Mouse (Mus musculus): ENCODE data around the gene Gm20388. TPM values are rescaled to one million over a fixed set of nuclear protein-coding genes. Genes with fewer than 3 reads are reported as not detected.

Gm20388 gene
- polyA plus RNA-seq, 1 experiment = 23.9 TPM

GRCm38 (mm10) chr8:121342931-121343330 lies 1432.3 kb downstream of the Gm20388 start:
- no peak for TF ChIP-seq POLR2A (IDR thresholded peaks at IDR 0.05; ENCODE audit: extremely low read depth, insufficient read depth, low read length)
- TF ChIP-seq CTCF (IDR thresholded peaks at IDR 0.05; ENCODE audit: extremely low read depth, insufficient read depth, low read length) = no peak
- Histone ChIP-seq H3K4me1 (ENCODE audit: control insufficient read depth, insufficient read depth, low read length) (no peaks in the 10 kb centered on the region), H3K27ac (ENCODE audit: insufficient read depth, low read length) (no peak overlapping the region)

GRCm38 (mm10) chr8:121344486-121344885 lies 1433.8 kb downstream of the Gm20388 start:
- TF ChIP-seq CTCF (IDR thresholded peaks at IDR 0.05; ENCODE audit: extremely low read depth, insufficient read depth, low read length) (no peak), POLR2A (IDR thresholded peaks at IDR 0.05; ENCODE audit: extremely low read depth, insufficient read depth, low read length) (no peak)
- H3K27ac ChIP-seq (ENCODE audit: insufficient read depth, low read length) = no peak overlapping the region
- no peak overlapping the region for H3K4me3 ChIP-seq (ENCODE audit: insufficient read depth, low read length)
- H3K4me1 ChIP-seq (ENCODE audit: control insufficient read depth, insufficient read depth, low read length) = no peaks in the 10 kb centered on the region

More at GRCm38 (mm10) chr8:121342931-121343330, 1432.3 kb downstream of the Gm20388 start:
- no peak overlapping the region for H3K4me3 ChIP-seq (ENCODE audit: insufficient read depth, low read length)

GRCm38 (mm10) chr8:121346175-121346574 lies 1435.5 kb downstream of the Gm20388 start:
- no peak overlapping the region for H3K4me3 ChIP-seq (ENCODE audit: insufficient read depth, low read length)
- no peak overlapping the region for H3K27ac ChIP-seq (ENCODE audit: insufficient read depth, low read length)
- no peaks in the 10 kb centered on the region for H3K4me1 ChIP-seq (ENCODE audit: control insufficient read depth, insufficient read depth, low read length)
- no peak for TF ChIP-seq CTCF (IDR thresholded peaks at IDR 0.05; ENCODE audit: extremely low read depth, insufficient read depth, low read length)
- TF ChIP-seq POLR2A (IDR thresholded peaks at IDR 0.05; ENCODE audit: extremely low read depth, insufficient read depth, low read length) = no peak

GRCm38 (mm10) chr8:121346862-121347261 lies 1436.2 kb downstream of the Gm20388 start:
- TF ChIP-seq CTCF (IDR thresholded peaks at IDR 0.05; ENCODE audit: extremely low read depth, insufficient read depth, low read length) (no peak), POLR2A (IDR thresholded peaks at IDR 0.05; ENCODE audit: extremely low read depth, insufficient read depth, low read length) (no peak)
- H3K4me1 ChIP-seq (ENCODE audit: control insufficient read depth, insufficient read depth, low read length) = no peaks in the 10 kb centered on the region

GRCm38 (mm10) chr8:121348998-121349397 lies 1438.4 kb downstream of the Gm20388 start:
- TF ChIP-seq CTCF (IDR thresholded peaks at IDR 0.05; ENCODE audit: extremely low read depth, insufficient read depth, low read length) (no peak), POLR2A (IDR thresholded peaks at IDR 0.05; ENCODE audit: extremely low read depth, insufficient read depth, low read length) (no peak)
- H3K4me3 ChIP-seq (ENCODE audit: insufficient read depth, low read length) = no peak overlapping the region
- H3K27ac ChIP-seq (ENCODE audit: insufficient read depth, low read length) = no peak overlapping the region
- H3K4me1 ChIP-seq (ENCODE audit: control insufficient read depth, insufficient read depth, low read length) = no peaks in the 10 kb centered on the region

More at GRCm38 (mm10) chr8:121346862-121347261, 1436.2 kb downstream of the Gm20388 start:
- Histone ChIP-seq H3K4me3 (ENCODE audit: insufficient read depth, low read length) (no peak overlapping the region), H3K27ac (ENCODE audit: insufficient read depth, low read length) (no peak overlapping the region)

- Histone ChIP-seq H3K4me1 (ENCODE audit: control insufficient read depth, insufficient read depth, low read length) (no peaks in the 10 kb centered on the region), H3K27ac (ENCODE audit: insufficient read depth, low read length) (no peak overlapping the region), H3K4me3 (ENCODE audit: insufficient read depth, low read length) (no peak overlapping the region)
- TF ChIP-seq CTCF (IDR thresholded peaks at IDR 0.05; ENCODE audit: extremely low read depth, insufficient read depth, low read length) = no peak
- no peak for TF ChIP-seq POLR2A (IDR thresholded peaks at IDR 0.05; ENCODE audit: extremely low read depth, insufficient read depth, low read length)
These were observed 1440.2 kb downstream of the Gm20388 start for GRCm38 (mm10) chr8:121350803-121351202.

- Histone ChIP-seq H3K4me1 (ENCODE audit: control insufficient read depth, insufficient read depth, low read length) (no peaks in the 10 kb centered on the region), H3K27ac (ENCODE audit: insufficient read depth, low read length) (no peak overlapping the region)
- TF ChIP-seq POLR2A (IDR thresholded peaks at IDR 0.05; ENCODE audit: extremely low read depth, insufficient read depth, low read length) (no peak), CTCF (IDR thresholded peaks at IDR 0.05; ENCODE audit: extremely low read depth, insufficient read depth, low read length) (no peak)
These were observed 1444.2 kb downstream of the Gm20388 start for GRCm38 (mm10) chr8:121354844-121355243.

GRCm38 (mm10) chr8:121357451-121357850 lies 1446.8 kb downstream of the Gm20388 start:
- no peaks in the 10 kb centered on the region for H3K4me1 ChIP-seq (ENCODE audit: control insufficient read depth, insufficient read depth, low read length)
- H3K4me3 ChIP-seq (ENCODE audit: insufficient read depth, low read length) = no peak overlapping the region
- H3K27ac ChIP-seq (ENCODE audit: insufficient read depth, low read length) = no peak overlapping the region
- TF ChIP-seq CTCF (IDR thresholded peaks at IDR 0.05; ENCODE audit: extremely low read depth, insufficient read depth, low read length) (no peak), POLR2A (IDR thresholded peaks at IDR 0.05; ENCODE audit: extremely low read depth, insufficient read depth, low read length) (no peak)

More at GRCm38 (mm10) chr8:121354844-121355243, 1444.2 kb downstream of the Gm20388 start:
- H3K4me3 ChIP-seq (ENCODE audit: insufficient read depth, low read length) = no peak overlapping the region

- no peak overlapping the region for H3K4me3 ChIP-seq (ENCODE audit: insufficient read depth, low read length)
- no peak overlapping the region for H3K27ac ChIP-seq (ENCODE audit: insufficient read depth, low read length)
- H3K4me1 ChIP-seq (ENCODE audit: control insufficient read depth, insufficient read depth, low read length) = no peaks in the 10 kb centered on the region
- TF ChIP-seq CTCF (IDR thresholded peaks at IDR 0.05; ENCODE audit: extremely low read depth, insufficient read depth, low read length) = no peak
- TF ChIP-seq POLR2A (IDR thresholded peaks at IDR 0.05; ENCODE audit: extremely low read depth, insufficient read depth, low read length) = no peak
These were observed 1448.0 kb downstream of the Gm20388 start for GRCm38 (mm10) chr8:121358609-121359008.

GRCm38 (mm10) chr8:121359131-121359981 lies 1448.7 kb downstream of the Gm20388 start:
- Histone ChIP-seq H3K4me3 (ENCODE audit: insufficient read depth, low read length) (no peak overlapping the region), H3K27ac (ENCODE audit: insufficient read depth, low read length) (no peak overlapping the region), H3K4me1 (ENCODE audit: control insufficient read depth, insufficient read depth, low read length) (no peaks in the 10 kb centered on the region)
- TF ChIP-seq POLR2A (IDR thresholded peaks at IDR 0.05; ENCODE audit: extremely low read depth, insufficient read depth, low read length) (no peak), CTCF (IDR thresholded peaks at IDR 0.05; ENCODE audit: extremely low read depth, insufficient read depth, low read length) (no peak)

All from cortical plate, adult 2 months (tissue).